Mouse (Mus musculus) forebrain, embryonic 11.5 days (tissue): ENCODE data around the gene Tradd. TPM values are rescaled to one million over a fixed set of nuclear protein-coding genes. Genes with fewer than 3 reads are reported as not detected.

ENCODE experiments used
- ATAC-seq: fragments of 200-750 bp; cut with Nextera tagmentation; replicated peaks from 2 replicates; pipeline ENCODE4 v1.8.0; 2017; ENCODE audit warnings: moderate TSS enrichment; ENCODE audit not compliant: low FRiP score
- DNase-seq: peaks from one replicate; pipeline ENCODE4 v3.0.0-alpha.2; 2017; ENCODE audit warnings: low spot score
- H3K27ac ChIP-seq: fragments of 300-500 bp; sonication (generic); 2 replicates; pipeline ENCODE4 v1.5.1; 2014; ENCODE audit warnings: low read depth, low read length
- H3K27me3 ChIP-seq: fragments of 300-500 bp; sonication (generic); 2 replicates; pipeline ENCODE4 v1.6.1; 2014; ENCODE audit warnings: mild to moderate bottlenecking, low read length, mixed read lengths; ENCODE audit not compliant: control insufficient read depth, insufficient read depth
- H3K36me3 ChIP-seq: fragments of 300-500 bp; sonication (generic); 2 replicates; pipeline ENCODE4 v1.6.1; 2014; ENCODE audit warnings: mild to moderate bottlenecking, low read length, moderate library complexity, mixed read lengths; ENCODE audit not compliant: control insufficient read depth, insufficient read depth
- H3K4me1 ChIP-seq: fragments of 300-500 bp; sonication (generic); replicated peaks from 2 replicates; pipeline ENCODE4 v1.6.1; 2014; ENCODE audit warnings: low read length, mixed read lengths; ENCODE audit not compliant: control insufficient read depth, insufficient read depth
- H3K4me2 ChIP-seq: fragments of 300-500 bp; sonication (generic); 2 replicates; pipeline ENCODE4 v1.6.1; 2014; ENCODE audit warnings: low read depth, mild to moderate bottlenecking, low read length, moderate library complexity, mixed read lengths; ENCODE audit not compliant: severe bottlenecking
- H3K4me3 ChIP-seq: fragments of 300-500 bp; sonication (generic); 2 replicates; pipeline ENCODE4 v1.5.1; 2014; ENCODE audit warnings: low read depth, low read length
- H3K9ac ChIP-seq: fragments of 300-500 bp; sonication (generic); 2 replicates; pipeline ENCODE4 v1.6.1; 2014; ENCODE audit warnings: low read length
- H3K9me3 ChIP-seq: fragments of 300-500 bp; sonication (generic); 2 replicates; pipeline ENCODE4 v1.6.1; 2016; ENCODE audit warnings: low read length, mixed read lengths; ENCODE audit not compliant: control insufficient read depth
- WGBS: fragments of 180-500 bp; shearing (Covaris S2); extraction: QIAGEN DNeasy Blood & Tissue Kit; methylation state at CpG from one replicate; pipeline ENCODE4 v1.1.7; 2014; 5-methylcytosine and 5-hydroxymethylcytosine counted together
- polyA plus RNA-seq: library from polyadenylated mRNA; unstranded; fragments of >200 nt; fragmentation: Nextera tagmentation; extraction: Ambion mirVana; gene quantifications from 2 replicates; pipeline ENCODE4 v1.2.1, GENCODE M21; 2014

Tradd gene
- polyA plus RNA-seq, 1 experiment from 2014 or later = 12.0 TPM

GRCm38 (mm10) chr8:105260371-105261099 is 3.9 kb downstream of the Tradd start:
- WGBS = 62% methylated on average over 7 of the region's 7 CpGs
- H3K4me3 ChIP-seq = no peak overlapping the region
- H3K4me1 ChIP-seq = peaks cover 15% of the 10 kb centered on the region; the same call in 1 of the 2 replicates
- H3K4me2 ChIP-seq = no peak overlapping the region
- no peaks in the 10 kb centered on the region for H3K36me3 ChIP-seq
- H3K9ac ChIP-seq = no peak overlapping the region
- DNase-seq = no peak
- H3K27ac ChIP-seq = no peak overlapping the region
- H3K9me3 ChIP-seq = no peaks in the 10 kb centered on the region
- peaks cover 66% of the 10 kb centered on the region for H3K27me3 ChIP-seq
- no peak for ATAC-seq

GRCm38 (mm10) chr8:105259721-105260320 is 4.6 kb downstream of the Tradd start:
- Histone ChIP-seq H3K9ac (peak overlapping the region; percentile 35), H3K4me2 (peak overlapping the region; percentile 78), H3K36me3 (no peaks in the 10 kb centered on the region), H3K4me1 (peaks cover 17% of the 10 kb centered on the region), H3K27me3 (peaks cover 65% of the 10 kb centered on the region), H3K27ac (no peak overlapping the region), H3K4me3 (peak overlapping the region; percentile 34), H3K9me3 (no peaks in the 10 kb centered on the region)
- DNase-seq (peak; percentile 90), ATAC-seq (peak; percentile 63)
- WGBS = 3% methylated on average over 30 of the region's 30 CpGs

GRCm38 (mm10) chr8:105258911-105259720 is 5.3 kb downstream of the Tradd start:
- DNase-seq (peak; percentile 74), ATAC-seq (peak; percentile 46)
- Histone ChIP-seq H3K4me2 (peak overlapping the region; percentile 78), H3K27ac (no peak overlapping the region), H3K27me3 (peaks cover 60% of the 10 kb centered on the region), H3K9ac (peak overlapping the region; percentile 35), H3K4me1 (peaks cover 17% of the 10 kb centered on the region), H3K4me3 (peak overlapping the region; percentile 34), H3K36me3 (no peaks in the 10 kb centered on the region), H3K9me3 (no peaks in the 10 kb centered on the region)
- 2% methylated on average over 55 of the region's 55 CpGs for WGBS

GRCm38 (mm10) chr8:105257318-105258114 is 6.9 kb downstream of the Tradd start:
- no peaks in the 10 kb centered on the region for H3K36me3 ChIP-seq
- peaks cover 14% of the 10 kb centered on the region for H3K4me1 ChIP-seq
- WGBS = 70% methylated on average over 7 of the region's 7 CpGs
- no peak overlapping the region for H3K27ac ChIP-seq
- no peak overlapping the region for H3K4me2 ChIP-seq
- peaks cover 51% of the 10 kb centered on the region for H3K27me3 ChIP-seq
- no peak overlapping the region for H3K4me3 ChIP-seq
- ATAC-seq = no peak
- no peak for DNase-seq
- H3K9ac ChIP-seq = no peak overlapping the region
- H3K9me3 ChIP-seq = no peaks in the 10 kb centered on the region

- H3K4me2 ChIP-seq = peak within 1 kb of the TSS; percentile 100
- peaks cover 13% of the 10 kb centered on the region for H3K4me1 ChIP-seq
- WGBS = 1% methylated on average over 14 of the region's 14 CpGs
- H3K4me3 ChIP-seq = peak within 1 kb of the TSS; percentile 51
- H3K36me3 ChIP-seq = no peaks in the 10 kb centered on the region; the same call in 1 of the 2 replicates
- H3K27me3 ChIP-seq = peaks cover 36% of the 10 kb centered on the region
- ATAC-seq = peak; percentile 24
- peak; percentile 70 for DNase-seq
- H3K9ac ChIP-seq = peak within 1 kb of the TSS; percentile 71
- H3K9me3 ChIP-seq = no peaks in the 10 kb centered on the region
- H3K27ac ChIP-seq = no peak within 1 kb of the TSS
These were observed 9.5 kb downstream of the Tradd start, which contains the start of gene B3gnt9 for GRCm38 (mm10) chr8:105254966-105255350. TSS of gene B3gnt9 (minus strand) at chr8:105255153.

DNA sequence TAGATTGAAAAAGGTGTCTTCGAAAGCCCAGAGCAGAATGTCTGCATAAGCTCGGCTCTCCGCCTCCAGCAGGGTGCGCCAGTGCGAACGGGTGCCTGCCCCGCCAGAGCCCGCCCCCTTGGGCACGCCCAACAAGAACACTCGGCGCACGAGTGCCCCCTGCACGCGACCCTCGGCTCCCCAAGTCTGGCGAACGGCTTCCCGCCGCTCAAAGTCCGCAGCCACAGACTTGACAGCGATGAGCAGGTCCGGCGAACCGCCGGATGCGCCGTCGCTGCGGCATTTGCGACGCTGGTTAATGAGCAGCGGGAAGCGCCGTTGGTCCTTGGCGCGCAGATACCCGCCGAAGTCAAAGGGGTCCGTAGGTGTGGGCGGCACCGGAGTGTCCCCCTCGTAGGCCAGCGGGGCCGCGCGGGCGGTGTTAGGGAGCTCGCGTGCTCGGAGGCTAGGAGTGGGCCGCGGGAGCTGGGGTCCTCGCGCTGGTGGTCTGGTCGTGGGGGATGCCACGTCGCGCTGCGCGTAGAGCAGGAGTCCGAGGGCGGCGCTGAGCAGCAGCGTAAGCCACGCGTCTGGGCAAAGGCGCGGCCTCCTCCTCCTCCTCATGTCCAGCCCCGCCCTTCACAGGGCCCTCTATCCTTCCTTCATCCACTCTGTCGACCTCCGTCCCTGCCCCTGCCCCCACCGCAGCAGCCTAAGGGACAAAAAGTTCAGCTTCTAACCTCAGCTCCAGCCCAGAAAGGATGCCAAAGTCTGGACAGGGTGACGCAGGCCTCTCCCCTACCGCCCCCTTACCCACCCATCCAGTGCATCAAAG is 10.1 kb downstream of the Tradd start:
- Histone ChIP-seq H3K9ac (peak overlapping the region; percentile 71), H3K27ac (no peak overlapping the region), H3K9me3 (no peaks in the 10 kb centered on the region), H3K27me3 (peaks cover 31% of the 10 kb centered on the region), H3K4me1 (peaks cover 10% of the 10 kb centered on the region), H3K4me2 (peak overlapping the region; percentile 100), H3K36me3 (no peaks in the 10 kb centered on the region; the same call in 1 of the 2 replicates), H3K4me3 (peak overlapping the region; percentile 51)
- WGBS = under 1% methylated on average over 74 of the region's 74 CpGs
- ATAC-seq = peak; percentile 85
- peak; percentile 95 for DNase-seq

GRCm38 (mm10) chr8:105253766-105254151 is 10.7 kb downstream of the Tradd start:
- Histone ChIP-seq H3K4me1 (peaks cover 6% of the 10 kb centered on the region), H3K36me3 (no peaks in the 10 kb centered on the region; the same call in 1 of the 2 replicates), H3K27ac (no peak overlapping the region; the same call in 1 of the 2 replicates), H3K4me2 (peak overlapping the region; percentile 100; the same call in 1 of the 2 replicates), H3K9ac (peak overlapping the region; percentile 12; the same call in 1 of the 2 replicates), H3K4me3 (peak overlapping the region; percentile 51; the same call in 1 of the 2 replicates), H3K9me3 (no peaks in the 10 kb centered on the region), H3K27me3 (peaks cover 25% of the 10 kb centered on the region)
- DNase-seq (peak; percentile 60), ATAC-seq (peak; percentile 51)
- 30% methylated on average over 20 of the region's 20 CpGs for WGBS
